Mouse (Mus musculus): Measurements from ENCODE around the gene Olfr745. TPM values are rescaled to one million over a fixed set of nuclear protein-coding genes. Genes with fewer than 3 reads are reported as not detected.

Olfr745 gene
- polyA plus RNA-seq (2016; fragmentation: Nextera tagmentation; extraction: Ambion mirVana) = not detected in 2 replicates

DNA sequence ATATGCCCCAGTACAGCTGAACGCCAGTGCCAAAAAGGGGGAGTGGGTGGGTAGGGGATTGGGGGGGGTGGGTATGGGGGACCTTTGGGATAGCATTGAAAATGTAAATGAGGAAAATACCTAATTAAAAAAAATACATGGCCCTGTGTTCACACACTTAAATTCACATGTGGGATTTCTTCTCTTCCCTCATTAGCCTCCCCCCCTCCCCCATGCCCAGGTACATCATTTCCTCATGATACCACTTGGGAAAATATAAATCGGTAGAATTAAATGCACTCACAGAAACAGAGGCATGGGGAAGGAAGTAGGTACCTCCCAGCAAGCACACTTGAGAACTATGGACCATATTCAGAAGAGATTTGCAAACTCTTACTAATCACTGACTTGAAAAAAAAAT, at the start of gene Olfr745:
Gene Olfr745, plus strand, starts transcription at position 301 of the 400 bp plus-strand sequence.
- Histone ChIP-seq H3K4me3 (no peak within 1 kb of the TSS), H3K27ac (no peak within 1 kb of the TSS), H3K36me3 (no peaks in the 10 kb centered on the region), H3K4me1 (no peaks in the 10 kb centered on the region), H3K27me3 (ENCODE audit: low read depth, poor library complexity, severe bottlenecking) (no peaks in the 10 kb centered on the region), H3K9me3 (replicated peaks) (no peaks in the 10 kb centered on the region)
- 83% methylated on average over 2 of the region's 2 CpGs for WGBS
- DNase-seq (ENCODE audit: low spot score) = no peak

DNA sequence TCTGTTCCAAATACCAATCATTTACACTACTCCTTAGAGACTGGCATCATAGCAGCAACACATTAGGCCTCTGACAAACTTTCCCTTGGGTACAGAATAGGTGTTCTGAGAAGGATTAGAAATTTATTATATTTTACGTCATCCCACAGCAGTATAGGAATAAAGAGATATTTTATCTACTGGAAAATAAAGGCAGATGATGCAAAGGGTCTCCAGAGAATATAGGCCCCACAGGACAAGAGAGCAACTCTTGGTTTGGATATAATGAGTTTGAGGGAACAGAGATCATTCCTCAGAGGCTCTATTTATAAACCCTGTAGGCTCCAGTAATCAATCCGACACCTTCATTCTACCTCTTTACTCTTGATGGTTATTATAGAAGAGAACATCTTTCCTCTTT, 24.6 kb upstream of the Olfr745 start, which contains the start of gene Olfr744:
Gene Olfr744, plus strand, starts transcription at position 301 of the 400 bp plus-strand sequence.
- 93% methylated on average over 2 of the region's 2 CpGs for WGBS

DNA sequence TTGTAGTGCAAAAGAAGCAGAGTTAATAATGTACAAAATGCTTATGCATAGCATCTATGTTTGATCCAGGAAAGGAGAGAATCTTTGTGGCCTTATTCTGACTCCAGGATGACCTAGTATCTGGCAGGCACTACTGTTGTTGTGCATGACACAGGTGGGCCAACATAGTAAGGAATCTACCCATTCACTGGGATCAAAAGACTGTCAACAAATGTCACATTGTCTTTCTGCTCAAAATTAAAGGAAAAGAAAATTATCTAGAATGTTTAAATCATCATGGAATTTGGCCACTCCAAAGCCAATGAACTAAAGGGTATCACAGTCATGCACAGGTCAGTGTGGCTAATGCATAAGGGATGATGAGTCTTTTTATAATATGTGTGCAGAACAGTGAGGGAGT, 7.6 kb downstream of the Olfr745 start, which contains the start of gene Olfr746:
Gene Olfr746, plus strand, starts transcription at position 301 of the 400 bp plus-strand sequence.
- Histone ChIP-seq H3K9me3 (replicated peaks) (no peaks in the 10 kb centered on the region), H3K36me3 (no peaks in the 10 kb centered on the region), H3K27ac (no peak within 1 kb of the TSS), H3K27me3 (ENCODE audit: low read depth, poor library complexity, severe bottlenecking) (no peaks in the 10 kb centered on the region), H3K4me1 (no peaks in the 10 kb centered on the region), H3K4me3 (no peak within 1 kb of the TSS)
- no peak for DNase-seq (ENCODE audit: low spot score)

More for the DNA sequence above, 24.6 kb upstream of the Olfr745 start, which contains the start of gene Olfr744:
- Histone ChIP-seq H3K27ac (no peak within 1 kb of the TSS), H3K9me3 (replicated peaks) (no peaks in the 10 kb centered on the region), H3K36me3 (no peaks in the 10 kb centered on the region), H3K4me1 (no peaks in the 10 kb centered on the region), H3K27me3 (ENCODE audit: low read depth, poor library complexity, severe bottlenecking) (no peaks in the 10 kb centered on the region), H3K4me3 (no peak within 1 kb of the TSS)
- no peak for DNase-seq (ENCODE audit: low spot score)

DNA sequence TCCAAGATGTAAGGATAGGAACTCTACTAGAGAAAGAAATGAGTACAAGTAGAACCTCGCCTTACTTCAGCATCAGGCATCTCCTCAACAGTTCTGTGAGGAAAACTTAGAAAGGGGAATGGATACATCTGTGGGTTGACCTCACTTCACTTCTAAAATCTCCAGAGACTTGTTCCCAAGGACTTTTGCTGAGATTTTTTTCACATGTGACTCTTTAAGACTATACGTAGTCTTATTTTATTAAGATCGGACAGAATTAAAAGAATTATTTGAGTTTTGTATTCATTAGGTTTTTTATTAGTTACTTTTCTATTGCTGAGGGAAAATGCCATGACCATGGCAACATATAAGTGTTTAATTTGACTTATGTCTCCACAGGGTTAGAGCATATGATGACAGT, 53.9 kb downstream of the Olfr745 start, which contains the start of gene Olfr747:
Gene Olfr747, minus strand, starts transcription at position 101 of the 400 bp plus-strand sequence.
- H3K27ac ChIP-seq = no peak within 1 kb of the TSS
- H3K4me3 ChIP-seq = no peak within 1 kb of the TSS
- H3K4me1 ChIP-seq = no peaks in the 10 kb centered on the region
- no peaks in the 10 kb centered on the region for H3K36me3 ChIP-seq
- no peaks in the 10 kb centered on the region for H3K9me3 ChIP-seq (replicated peaks)
- no peaks in the 10 kb centered on the region for H3K27me3 ChIP-seq (ENCODE audit: low read depth, poor library complexity, severe bottlenecking)
- 95% methylated on average over 3 of the region's 3 CpGs for WGBS
- DNase-seq (ENCODE audit: low spot score) = no peak

Other genes starting within 250 kb of the Olfr745 start
- not detected in 2 replicates for gene Olfr738, start 231.8 kb upstream of the Olfr745 start, polyA plus RNA-seq (2016; fragmentation: Nextera tagmentation; extraction: Ambion mirVana)
- not detected in 2 replicates for gene Olfr739, start 220.8 kb upstream of the Olfr745 start, polyA plus RNA-seq (2016; fragmentation: Nextera tagmentation; extraction: Ambion mirVana)
- not detected in 2 replicates for gene Olfr740, start 193.8 kb upstream of the Olfr745 start, polyA plus RNA-seq (2016; fragmentation: Nextera tagmentation; extraction: Ambion mirVana)
- not detected in 2 replicates for gene Olfr741, start 166.7 kb upstream of the Olfr745 start, polyA plus RNA-seq (2016; fragmentation: Nextera tagmentation; extraction: Ambion mirVana)
- not detected in 2 replicates for gene Olfr742, start 135.8 kb upstream of the Olfr745 start, polyA plus RNA-seq (2016; fragmentation: Nextera tagmentation; extraction: Ambion mirVana)
- gene Olfr743, start 117.5 kb upstream of the Olfr745 start, polyA plus RNA-seq (2016; fragmentation: Nextera tagmentation; extraction: Ambion mirVana) = not detected in 2 replicates
- gene Olfr744, start 24.5 kb upstream of the Olfr745 start, polyA plus RNA-seq (2016; fragmentation: Nextera tagmentation; extraction: Ambion mirVana) = not detected in 2 replicates
- not detected in 2 replicates for gene Olfr746, start 7.7 kb downstream of the Olfr745 start, polyA plus RNA-seq (2016; fragmentation: Nextera tagmentation; extraction: Ambion mirVana)
- not detected in 2 replicates for gene Olfr747, start 53.8 kb downstream of the Olfr745 start, polyA plus RNA-seq (2016; fragmentation: Nextera tagmentation; extraction: Ambion mirVana)
- not detected in 2 replicates for gene Olfr748, start 68.0 kb downstream of the Olfr745 start, polyA plus RNA-seq (2016; fragmentation: Nextera tagmentation; extraction: Ambion mirVana)
- gene Olfr749, start 105.7 kb downstream of the Olfr745 start, polyA plus RNA-seq (2016; fragmentation: Nextera tagmentation; extraction: Ambion mirVana) = not detected in 2 replicates
- gene Ttc5, start 146.1 kb downstream of the Olfr745 start, polyA plus RNA-seq (2016; fragmentation: Nextera tagmentation; extraction: Ambion mirVana) = 91.9 and 96.1 TPM in 2 replicates
- gene Ccnb1ip1, start 168.3 kb downstream of the Olfr745 start, polyA plus RNA-seq (2016; fragmentation: Nextera tagmentation; extraction: Ambion mirVana) = not detected in 2 replicates
- gene Parp2, start 168.5 kb downstream of the Olfr745 start, polyA plus RNA-seq (2016; fragmentation: Nextera tagmentation; extraction: Ambion mirVana) = 63.3 and 77.2 TPM in 2 replicates
- gene Tep1, start 231.2 kb downstream of the Olfr745 start, polyA plus RNA-seq (2016; fragmentation: Nextera tagmentation; extraction: Ambion mirVana) = 3.8 and 5.7 TPM in 2 replicates

Measured in limb, embryonic 10.5 days (tissue).